Mouse (Mus musculus): ENCODE data around the gene Lif.

GRCm38 (mm10) chr11:4216248-4217000 lies 40.9 kb upstream of the Lif start:
- no peak for TF ChIP-seq CTCF (IDR thresholded peaks at IDR 0.05; ENCODE audit: low read depth, low read length)
- no peak for TF ChIP-seq POLR2A (IDR thresholded peaks at IDR 0.05; ENCODE audit: insufficient read depth, low read length)
- TF ChIP-seq EP300 (IDR thresholded peaks at IDR 0.05; ENCODE audit: insufficient read depth, low read depth, low read length): no peak

Measured in ES-Bruce4 (cell line).